Mouse (Mus musculus) ovary, adult 18-20 months (tissue): ENCODE data around the gene Wdr31.
"Not testable (repeated sequence)": the region's sequence is repeated elsewhere in the genome, so short reads cannot be mapped to it uniquely, and the experiment has no call there.

Experiments
- DNase-seq: peaks from one replicate; pipeline ENCODE4 v3.0.0; 2022; ENCODE audit warnings: low spot score, mixed read lengths

Wdr31 gene

DNA sequence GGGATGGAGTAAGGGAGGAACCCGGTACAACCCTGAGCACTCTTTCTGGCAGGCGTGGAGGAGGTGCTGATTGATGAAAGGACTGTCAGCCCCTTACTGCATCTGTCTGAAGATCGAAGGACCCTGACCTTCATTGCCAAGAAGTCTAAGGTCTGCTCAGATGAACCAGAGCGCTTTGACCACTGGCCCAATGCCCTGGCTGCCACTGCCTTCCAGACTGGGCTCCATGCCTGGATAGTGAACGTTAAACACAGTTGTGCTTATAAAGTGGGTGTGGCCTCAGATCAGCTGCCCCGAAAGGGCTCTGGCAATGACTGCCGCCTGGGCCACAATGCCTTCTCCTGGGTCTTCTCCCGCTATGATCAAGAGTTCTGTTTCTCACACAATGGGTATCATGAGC, 25.2 kb upstream of the Wdr31 start:
- no peak for DNase-seq

DNA sequence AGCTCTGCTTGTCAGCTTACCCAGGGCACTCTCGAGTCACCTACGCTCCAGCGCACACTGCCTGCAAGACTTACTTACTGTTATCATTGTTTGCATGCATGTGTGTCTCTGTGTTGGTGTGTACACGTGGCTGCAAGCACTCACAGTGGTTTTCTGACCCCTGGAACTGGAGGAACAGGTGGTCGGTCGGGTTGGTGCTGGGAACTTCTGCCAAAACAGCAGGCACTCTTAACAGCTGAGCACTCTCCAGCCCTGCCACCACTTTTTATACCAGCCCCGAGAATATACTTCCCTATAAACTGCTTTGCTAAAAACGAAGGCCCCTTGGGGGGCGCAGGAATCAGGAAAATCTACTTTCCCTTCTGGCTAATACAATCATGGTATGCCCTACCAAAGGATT, 23.5 kb upstream of the Wdr31 start:
- no peak for DNase-seq

DNA sequence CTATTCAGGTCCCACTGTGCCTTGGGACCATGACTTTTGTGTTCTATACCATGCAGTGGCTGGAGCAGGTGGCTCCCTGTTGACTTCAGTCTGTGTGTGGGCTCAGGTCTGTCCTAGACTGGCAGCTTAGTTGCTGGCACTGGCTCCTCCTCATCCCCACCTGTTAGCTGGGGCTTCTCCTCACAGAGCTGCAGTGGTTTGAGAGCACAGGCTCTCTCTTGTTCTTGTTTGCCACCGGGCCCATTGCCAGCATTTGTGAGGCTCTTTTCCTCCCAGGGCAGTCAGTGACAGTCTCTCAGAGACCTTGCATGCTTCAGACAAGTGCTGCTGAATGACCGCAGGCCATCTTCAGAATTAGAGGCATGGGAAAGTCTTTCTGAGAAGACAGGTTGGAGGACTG, 22.0 kb upstream of the Wdr31 start:
- DNase-seq = no peak

DNA sequence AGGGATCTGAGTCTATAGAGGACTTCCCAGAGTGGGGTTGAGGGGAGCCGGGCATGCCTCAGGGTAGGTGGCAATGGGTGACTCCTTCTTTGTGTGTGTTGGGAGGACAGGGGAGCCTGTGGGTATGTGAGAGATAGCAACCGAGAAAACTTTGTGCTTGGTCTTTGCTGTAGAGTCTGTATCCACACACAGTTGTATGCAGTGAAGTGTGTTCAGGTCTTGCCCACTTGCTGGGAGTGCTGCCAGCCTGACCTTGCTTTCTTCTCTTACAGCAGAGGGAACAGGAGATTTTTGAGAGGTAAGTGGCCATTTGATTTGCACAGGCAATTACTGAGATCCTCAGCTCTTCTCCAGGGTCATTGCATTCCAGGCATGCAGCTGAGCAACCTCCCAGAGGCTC, 17.2 kb upstream of the Wdr31 start:
- no peak for DNase-seq

DNA sequence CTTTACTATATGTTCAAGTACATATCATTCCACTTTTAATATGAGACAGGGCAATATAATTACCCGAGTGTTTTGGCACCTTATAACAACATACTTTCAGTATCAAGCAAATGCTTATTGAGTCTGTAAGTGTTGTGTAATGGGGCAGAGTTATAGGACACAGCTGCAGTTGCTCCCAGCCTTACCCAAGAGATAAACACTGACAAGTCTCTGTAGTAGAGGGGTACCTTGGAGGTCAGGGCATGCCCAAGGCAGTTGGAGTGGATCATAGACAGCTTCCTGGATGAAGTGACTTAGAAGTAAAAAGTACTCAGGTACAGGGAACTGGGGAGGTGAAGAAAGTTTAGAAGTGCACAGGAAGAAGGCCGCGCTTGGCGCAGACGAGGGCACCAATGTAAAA, 16.5 kb upstream of the Wdr31 start:
- no peak for DNase-seq

DNA sequence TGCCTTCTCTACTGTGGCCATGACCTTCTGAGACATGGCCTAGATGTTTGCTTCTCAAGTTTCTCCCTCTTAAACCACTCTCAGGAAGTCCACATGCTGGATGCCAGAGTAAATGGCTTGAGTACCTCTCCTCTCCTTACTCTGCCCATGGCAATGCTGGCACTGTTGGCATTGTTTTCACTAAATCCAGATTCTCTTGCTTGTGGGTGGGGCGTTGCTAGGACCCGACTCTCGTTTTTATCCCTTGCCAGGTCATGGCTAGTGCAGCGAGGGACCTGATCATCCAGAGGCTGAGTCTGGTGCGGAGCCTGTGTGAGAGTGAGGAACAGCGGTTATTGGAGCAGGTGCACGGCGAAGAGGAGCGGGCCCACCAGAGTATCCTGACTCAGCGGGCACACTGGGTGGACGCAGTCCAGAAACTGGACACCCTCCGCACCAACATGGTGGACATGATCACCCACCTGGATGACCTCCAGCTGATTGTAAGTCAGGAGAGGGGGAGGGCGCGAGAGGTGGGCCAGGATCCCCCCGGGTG, 15.5 kb upstream of the Wdr31 start:
- DNase-seq = no peak

DNA sequence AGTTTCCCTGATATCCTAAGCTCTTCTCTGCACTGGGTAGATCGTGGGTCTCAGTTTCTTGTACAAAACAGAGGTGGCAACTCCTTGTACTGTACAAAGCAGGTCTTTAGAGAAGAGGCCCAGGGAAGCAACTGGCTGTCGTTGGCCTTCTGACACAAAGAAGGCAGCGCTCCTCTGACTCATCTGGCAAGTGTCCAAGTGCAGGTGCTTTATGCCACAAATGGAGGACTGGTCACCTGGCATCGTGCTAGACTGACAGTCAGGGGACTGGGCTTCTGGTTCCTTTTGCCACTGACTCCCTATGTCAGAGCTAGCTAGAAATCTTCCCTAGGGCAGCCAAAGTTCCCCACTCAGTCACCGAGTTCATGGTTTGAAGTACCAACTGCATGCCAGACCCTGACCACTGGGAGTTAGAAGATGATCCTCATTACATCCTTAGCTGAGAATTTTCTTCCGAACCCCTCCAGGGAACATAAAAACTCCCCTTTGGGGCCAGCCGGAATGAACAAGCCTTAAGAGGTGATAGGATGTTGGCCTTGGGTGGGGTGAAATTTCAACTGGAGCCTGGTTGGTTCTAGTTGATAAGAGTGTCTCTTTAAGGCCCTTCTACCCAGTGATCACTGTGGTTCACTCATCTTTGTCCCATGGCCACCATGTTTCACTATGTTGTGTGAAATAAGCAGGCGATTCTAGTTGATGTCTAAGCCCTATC, 14.9 kb upstream of the Wdr31 start:
- no peak for DNase-seq

DNA sequence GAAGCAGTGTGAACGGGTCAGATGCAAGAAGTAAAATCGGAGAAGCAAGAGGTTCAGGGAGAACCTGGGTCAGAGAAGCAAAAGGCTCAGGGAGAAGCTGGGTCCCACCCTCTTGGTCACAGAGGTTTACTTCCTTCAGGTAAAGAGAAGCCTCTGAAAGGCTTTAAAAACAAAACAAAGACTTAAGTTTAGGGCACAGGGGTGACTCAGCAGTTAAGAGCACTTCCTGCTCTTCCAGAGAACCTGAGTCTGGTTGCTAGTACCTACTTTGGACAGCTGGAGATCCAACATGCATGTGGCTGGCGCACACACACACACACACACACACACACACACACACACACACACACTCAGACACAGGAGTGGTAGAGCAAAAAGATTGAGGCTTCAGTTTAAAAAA, 14.2 kb upstream of the Wdr31 start:
- DNase-seq = no peak

DNA sequence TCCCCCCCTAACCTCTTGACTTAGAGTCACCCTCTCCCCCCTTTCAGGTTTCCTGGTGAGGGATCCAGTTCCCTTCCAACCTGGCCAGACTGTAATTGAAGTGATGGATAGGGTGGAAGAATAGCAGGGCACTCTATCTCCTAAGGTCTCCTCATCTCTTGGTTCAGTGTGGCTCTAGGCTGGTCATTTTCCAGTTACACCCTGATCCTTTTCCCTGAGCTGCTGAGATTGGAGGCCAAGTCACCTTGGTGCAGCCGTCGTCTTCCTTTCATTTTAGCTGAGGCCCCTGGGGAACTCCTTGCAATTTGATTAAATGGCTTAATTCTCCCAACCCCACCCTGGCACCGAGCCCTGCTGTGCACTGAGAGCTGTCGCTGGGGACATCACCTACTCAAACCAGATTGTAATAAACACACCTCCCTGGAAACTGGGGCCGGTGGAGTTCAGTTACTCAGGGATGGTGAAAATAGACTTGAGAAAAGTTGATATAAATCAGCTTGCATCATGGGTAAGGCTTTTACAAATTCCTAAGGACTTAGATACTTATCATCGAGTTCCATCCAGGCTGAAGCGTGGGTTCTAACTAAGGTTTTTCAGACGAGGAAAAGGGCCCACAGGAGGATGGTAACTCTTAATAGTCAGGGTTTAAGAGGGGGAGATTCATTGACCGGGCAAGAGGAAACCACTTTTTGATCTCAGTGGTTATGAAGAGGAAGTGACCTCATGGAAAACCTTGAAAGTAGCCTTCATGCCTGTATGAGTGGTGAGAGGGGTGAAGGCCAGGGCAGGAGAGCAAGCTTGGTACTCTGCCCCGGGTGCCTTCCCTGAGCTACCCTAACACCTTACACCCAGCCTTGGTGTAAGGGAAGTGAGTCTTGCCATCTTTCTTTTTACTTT, 10.3 kb upstream of the Wdr31 start:
- DNase-seq = no peak

DNA sequence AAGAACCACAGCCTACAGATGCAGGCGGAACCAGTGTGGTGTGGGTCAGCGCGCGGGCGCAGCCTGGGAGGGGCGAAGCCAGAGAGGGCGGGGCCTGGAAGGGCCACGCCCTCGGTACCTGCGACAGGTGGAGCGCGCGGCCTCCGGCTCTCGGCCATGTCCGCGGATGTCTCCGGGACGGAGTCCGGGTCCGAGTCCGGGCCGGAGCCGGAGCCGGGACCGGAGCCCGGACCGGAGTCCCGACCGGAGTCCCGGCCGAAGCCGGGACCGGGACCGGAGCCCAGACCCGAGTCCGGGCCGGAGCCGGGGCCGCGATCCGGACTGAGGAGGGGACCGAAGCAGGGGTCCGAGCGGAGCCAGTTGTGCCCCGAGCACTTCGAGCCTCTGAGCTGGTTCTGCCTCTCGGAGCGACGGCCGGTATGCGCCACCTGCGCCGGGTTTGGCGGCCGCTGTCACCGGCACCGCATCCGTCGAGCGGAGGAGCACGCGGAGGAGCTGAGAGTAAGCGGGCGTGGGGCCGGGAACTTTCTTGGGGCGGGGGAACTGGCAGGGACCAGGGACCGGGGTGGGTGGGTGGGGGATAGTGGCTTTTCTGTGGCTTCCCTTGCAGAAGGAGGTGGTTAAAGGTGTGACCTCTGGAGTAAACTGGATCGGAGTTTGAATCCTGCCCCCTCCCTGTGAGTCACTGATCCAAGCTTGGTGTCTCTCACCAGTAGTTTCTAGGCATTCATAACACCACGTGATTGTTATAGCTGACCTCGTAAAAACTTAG, 9.4 kb upstream of the Wdr31 start, which contains the start of gene Bspry:
Gene Bspry (plus strand): TSS at position 117 of the 772 bp plus-strand sequence.
- DNase-seq = no peak

DNA sequence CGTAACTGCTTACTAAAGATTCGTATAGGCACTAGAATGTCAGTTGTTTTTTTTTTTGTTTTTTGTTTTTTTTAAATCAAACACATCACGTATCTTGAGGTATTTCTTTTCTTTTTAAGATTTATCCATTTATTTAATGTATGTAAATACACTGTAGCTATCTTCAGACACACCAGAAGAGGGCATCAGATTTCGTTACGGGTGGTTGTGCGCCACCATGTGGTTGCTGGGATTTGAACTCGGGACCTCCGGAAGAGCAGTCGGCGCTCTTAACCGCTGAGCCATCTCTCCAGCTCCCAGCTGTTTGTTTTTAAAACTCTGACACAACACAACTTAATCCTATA, 8.9 kb upstream of the Wdr31 start:
- DNase-seq = not testable (repeated sequence)

DNA sequence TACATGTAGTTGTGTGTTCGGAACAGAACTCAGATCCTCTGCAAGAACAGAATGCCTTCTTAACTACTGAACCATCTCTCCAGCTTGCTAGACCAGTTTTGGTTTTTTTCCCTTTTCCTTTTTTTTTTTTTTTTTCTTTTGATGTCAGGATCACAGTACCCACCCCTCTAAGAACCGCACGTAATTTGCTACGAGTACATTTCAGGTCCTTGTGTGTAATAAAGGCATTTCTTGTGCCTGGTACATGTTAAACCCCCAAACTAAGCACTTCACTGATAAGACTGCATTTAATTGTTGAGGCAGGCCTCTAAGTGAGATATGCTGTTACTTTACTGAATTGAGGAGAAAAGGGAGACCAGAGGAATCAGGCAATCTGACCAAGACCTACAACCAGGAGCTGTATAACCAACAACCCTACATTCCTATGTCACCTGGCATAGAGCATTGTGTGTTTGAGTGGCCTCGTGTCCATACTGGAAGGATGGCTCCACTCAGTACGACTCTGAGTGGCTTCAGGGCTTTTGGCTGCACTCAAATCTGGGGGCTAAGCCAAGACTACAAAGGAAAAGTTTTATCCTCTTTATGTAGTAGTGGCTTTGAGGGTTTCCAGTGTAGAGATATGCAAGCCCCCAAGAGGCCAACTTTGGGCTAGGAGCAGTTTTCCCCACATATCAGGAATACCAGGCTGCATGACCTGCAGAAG, 7.0 kb upstream of the Wdr31 start:
- no peak for DNase-seq

DNA sequence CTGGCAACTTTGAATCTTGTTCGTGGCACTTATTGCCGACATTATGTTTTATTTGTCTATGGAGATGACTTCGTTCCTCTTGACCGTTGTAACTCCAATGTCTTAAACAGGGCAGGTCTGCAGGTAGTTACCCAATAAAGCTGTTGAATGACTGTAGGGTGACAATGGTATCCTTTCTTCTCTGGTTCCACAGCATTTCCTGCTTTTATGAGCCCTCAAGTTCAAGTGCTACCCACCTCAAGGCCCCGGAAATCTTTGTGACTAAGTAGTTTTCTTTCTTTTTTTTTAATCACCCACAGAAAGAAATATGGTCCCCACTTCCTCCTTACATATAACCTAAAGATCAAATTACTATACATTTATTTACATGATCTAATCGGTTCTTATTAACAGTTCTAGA, 5.1 kb upstream of the Wdr31 start:
- DNase-seq = no peak

DNA sequence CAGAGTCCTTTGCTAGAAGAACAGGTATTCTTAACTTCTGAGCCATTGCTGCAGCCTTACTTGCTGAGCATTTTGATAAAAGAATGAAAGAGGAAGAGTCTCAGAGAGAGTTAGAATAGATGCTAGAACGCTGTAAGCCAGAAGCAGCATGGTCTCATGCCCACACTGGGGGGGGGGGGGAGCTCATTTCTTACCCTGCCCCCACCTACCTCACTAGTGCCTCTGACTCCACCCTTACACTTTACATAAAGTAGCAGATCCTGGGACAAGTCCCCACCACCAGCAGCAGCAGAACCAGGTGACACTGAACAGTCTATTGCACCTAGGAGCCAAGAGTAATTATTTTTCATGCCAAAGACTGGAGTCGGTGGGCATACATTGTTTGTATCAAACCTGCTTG, 4.4 kb upstream of the Wdr31 start:
- DNase-seq = no peak

DNA sequence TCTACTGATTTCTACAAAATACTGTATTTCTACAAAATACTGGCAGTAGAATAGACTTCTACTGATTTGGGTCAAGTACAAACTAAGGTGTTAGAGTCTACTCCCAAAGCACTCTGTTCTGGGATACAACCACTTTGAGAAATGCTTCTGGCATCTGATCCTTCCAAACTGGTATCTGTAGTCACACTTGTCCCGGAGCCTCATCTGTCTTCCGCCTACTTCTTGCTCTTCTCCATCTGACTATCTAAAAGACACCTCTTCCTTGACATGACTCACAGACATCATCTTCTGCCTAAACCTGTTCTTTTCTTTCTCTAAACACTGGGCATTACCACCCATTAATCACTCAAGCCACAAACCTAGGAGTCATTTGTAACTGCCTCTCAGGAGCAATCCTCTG, 1.4 kb upstream of the Wdr31 start:
- DNase-seq = no peak

DNA sequence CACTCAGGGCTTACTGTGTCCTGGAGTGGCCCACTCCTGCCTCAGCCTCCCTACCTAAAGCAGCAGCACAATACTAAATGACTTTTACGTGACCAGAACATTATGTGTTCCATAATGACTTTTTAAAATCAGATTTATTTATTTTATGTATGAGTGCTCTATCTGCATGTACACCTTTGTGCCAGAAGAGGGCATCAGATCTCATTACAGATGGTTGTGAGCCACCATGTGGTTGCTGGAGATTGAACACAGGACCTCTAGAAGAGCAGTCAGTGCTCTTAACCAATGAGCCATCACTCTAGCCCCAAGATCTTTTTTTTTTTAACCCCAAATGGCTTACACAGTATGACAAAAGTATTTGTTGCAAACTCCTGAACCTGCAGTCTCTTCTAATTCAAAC, 2.5 kb downstream of the Wdr31 start:
- no peak for DNase-seq

DNA sequence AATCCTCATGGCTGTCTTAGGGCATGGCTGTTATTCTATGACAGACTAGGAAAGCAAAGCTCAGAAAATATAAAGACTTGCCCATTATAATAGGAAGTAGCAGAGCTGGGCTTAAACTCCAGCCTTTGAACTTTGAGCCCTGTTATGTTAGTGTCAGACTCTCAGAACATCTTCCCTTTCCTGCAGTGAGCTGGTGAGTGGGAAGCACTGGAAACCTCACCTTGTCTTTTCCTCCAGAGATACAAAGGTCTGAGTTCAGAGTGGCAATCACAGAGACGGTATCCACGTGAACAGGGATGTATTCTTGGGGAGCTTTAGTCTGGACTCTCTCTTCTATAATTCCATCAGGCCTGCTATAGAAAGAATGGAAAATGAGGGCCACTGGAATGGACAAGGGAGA, 7.6 kb downstream of the Wdr31 start:
- DNase-seq = no peak

DNA sequence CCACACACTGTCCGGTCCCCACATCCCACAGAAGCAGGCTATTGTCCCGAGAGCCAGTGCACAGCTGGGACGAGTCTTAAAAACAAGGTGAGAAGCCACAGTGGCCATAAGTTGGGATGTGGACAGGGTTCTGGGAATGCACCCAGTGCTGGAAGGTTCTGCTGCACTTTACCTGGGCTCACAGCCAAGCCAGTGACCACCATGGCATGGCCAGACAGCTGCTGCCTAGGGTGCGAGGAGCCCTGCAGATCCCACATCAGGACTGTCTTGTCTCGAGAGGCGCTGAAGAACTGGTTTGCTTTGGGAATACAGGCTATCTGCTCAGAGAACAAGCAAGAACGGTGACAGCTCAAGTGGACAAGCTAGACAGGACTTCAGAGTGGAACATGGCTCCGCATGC, 10.3 kb downstream of the Wdr31 start:
- no peak for DNase-seq

DNA sequence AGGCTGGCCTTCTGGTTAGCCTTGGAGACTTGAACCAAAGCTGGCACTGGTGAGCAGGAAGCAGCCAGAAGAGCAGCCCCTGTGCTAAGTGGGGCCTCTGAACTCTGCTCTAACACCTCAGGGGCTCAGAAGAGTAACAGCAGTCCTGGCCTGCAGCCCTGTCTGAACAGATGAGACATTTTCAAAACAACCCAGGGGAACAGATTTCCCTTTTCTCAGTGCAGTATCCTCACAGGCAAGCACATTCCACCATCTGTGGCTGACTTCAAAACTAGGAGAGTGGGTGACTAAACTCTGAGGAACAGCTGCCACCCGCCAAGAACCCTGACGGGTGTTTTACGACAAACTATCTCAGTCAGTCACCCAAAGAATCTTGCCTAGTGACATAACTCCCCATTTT, 11.6 kb downstream of the Wdr31 start:
- DNase-seq = no peak

DNA sequence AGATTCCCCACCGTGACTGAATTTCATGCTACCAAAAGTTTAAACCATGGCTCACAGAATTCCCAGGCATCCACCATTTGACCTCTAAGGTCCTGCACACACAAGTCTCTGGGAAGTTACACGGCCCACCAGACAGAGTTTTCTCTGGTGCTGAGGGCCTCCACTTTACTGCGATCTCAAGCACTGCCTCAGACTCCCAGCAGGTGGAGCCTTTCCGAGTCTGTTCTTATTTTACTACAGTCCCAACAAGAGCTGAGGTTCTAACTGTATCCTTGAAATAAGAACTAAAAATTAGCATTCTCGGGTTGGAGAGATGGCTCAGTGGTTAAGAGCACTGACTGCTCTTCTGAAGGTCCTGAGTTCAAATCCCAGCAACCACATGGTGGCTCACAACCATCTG, 15.7 kb downstream of the Wdr31 start:
- DNase-seq = no peak

DNA sequence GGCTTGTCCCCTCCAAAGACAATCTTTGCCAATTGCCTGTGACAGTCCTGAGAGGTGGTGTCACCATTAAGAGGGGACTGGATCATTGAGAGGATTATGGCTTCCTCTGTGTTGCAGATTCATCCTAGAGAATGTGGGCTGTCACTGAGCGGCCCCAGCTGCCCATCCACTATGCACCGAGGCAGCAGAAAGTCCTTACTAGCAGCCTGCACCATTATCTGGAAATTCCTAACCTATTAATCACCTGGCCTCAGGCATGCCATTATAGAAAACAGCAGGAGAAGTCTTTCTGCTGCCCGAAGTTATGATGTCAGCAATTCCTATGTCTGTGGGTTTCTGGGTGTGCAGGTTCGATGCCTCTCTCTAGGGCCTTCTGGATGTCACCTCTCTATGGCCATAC, 29.7 kb downstream of the Wdr31 start:
- no peak for DNase-seq

DNA sequence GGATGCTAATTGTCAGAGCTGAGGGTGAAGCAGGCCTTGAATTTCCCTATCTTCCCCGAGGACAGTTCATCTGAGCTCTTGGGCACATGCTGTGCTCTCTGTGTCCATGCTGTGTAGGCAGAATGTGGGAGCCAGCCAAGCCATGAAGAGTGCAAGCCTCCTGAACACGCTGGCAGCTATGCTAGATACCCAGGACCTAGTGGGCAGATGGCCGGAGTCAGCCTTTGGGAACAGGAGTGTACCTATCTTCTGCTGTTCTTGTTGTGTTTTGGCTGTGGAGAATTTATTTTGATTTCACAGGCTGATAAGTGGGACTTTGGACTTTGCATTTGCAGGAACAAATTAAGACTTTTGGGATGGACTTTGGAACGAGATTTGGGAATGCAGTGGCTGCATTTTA, 30.2 kb downstream of the Wdr31 start:
- no peak for DNase-seq
